Mouse (Mus musculus) MEL (cell line): ENCODE measurements around the gene Krtap5-3. TPM values are rescaled to one million over a fixed set of nuclear protein-coding genes. Genes with fewer than 3 reads are reported as not detected.

Source experiments
- DNase-seq: peaks from one replicate; pipeline ENCODE4 v3.0.0; 2011; ENCODE audit warnings: low read depth, low spot score
- H3K27ac ChIP-seq: 2 replicates; pipeline ENCODE4 v1.5.1; 2012; ENCODE audit warnings: low read depth, mild to moderate bottlenecking, control low read depth, low read length, moderate library complexity; ENCODE audit not compliant: control insufficient read depth
- H3K27me3 ChIP-seq, 2 experiments: fragments of 150-350 bp in 1 of 2; sonication (generic) in 1 of 2; 2 replicates each; pipeline ENCODE4 v1.6.1; 2012; ENCODE audit warnings: low read length in 2 of 2, mild to moderate bottlenecking in 2 of 2, improper control_type of control experiment in 1 of 2, moderate library complexity in 1 of 2; ENCODE audit not compliant: insufficient read depth in 2 of 2, control insufficient read depth in 1 of 2
- H3K36me3 ChIP-seq, 2 experiments: 2 replicates each; pipeline ENCODE4 v1.6.1; 2012 to 2014; ENCODE audit warnings: low read length in 2 of 2, improper control_type of control experiment in 1 of 2, inconsistent platforms in 1 of 2, mild to moderate bottlenecking in 1 of 2; ENCODE audit not compliant: insufficient read depth in 2 of 2, control insufficient read depth in 1 of 2
- H3K4me1 ChIP-seq, 2 experiments: fragments of 150-350 bp in 1 of 2; sonication (generic) in 1 of 2; 2 replicates each; pipeline ENCODE4 v1.6.1; 2012; ENCODE audit warnings: low read length in 2 of 2, improper control_type of control experiment in 1 of 2, mild to moderate bottlenecking in 1 of 2; ENCODE audit not compliant: insufficient read depth in 2 of 2, control insufficient read depth in 1 of 2
- H3K4me3 ChIP-seq, 2 experiments: fragments of 150-350 bp in 1 of 2; sonication (generic) in 1 of 2; 2 replicates each; pipeline ENCODE4 v1.5.1; 2012; ENCODE audit warnings: low read depth in 2 of 2, low read length in 2 of 2, mild to moderate bottlenecking in 2 of 2, moderate library complexity in 2 of 2, control low read depth in 1 of 2, improper control_type of control experiment in 1 of 2; ENCODE audit not compliant: control insufficient read depth in 1 of 2, insufficient read depth in 1 of 2
- H3K79me2 ChIP-seq: 2 replicates; pipeline ENCODE4 v1.6.1; 2012; ENCODE audit warnings: mild to moderate bottlenecking, low read length, moderate library complexity; ENCODE audit not compliant: control insufficient read depth, poor library complexity, insufficient read depth
- H3K9ac ChIP-seq: 2 replicates; pipeline ENCODE4 v1.6.1; 2012; ENCODE audit warnings: low read depth, mild to moderate bottlenecking, control low read depth, low read length, moderate library complexity; ENCODE audit not compliant: control insufficient read depth, poor library complexity, severe bottlenecking
- H3K9me3 ChIP-seq: fragments of 150-350 bp; sonication (generic); replicated peaks from 2 replicates; pipeline ENCODE4 v1.6.1; 2012; ENCODE audit warnings: mild to moderate bottlenecking, low read length, improper control_type of control experiment, moderate library complexity; ENCODE audit not compliant: insufficient read depth
- BHLHE40 ChIP-seq: IDR thresholded peaks from 2 replicates; pipeline ENCODE4 v1.6.1; 2012; ENCODE audit warnings: low read depth, mild to moderate bottlenecking, inconsistent platforms, low read length, improper control_type of control experiment, borderline replicate concordance
- GABPA ChIP-seq: IDR thresholded peaks from 2 replicates; pipeline ENCODE4 v1.6.1; 2012; ENCODE audit warnings: low read depth, mild to moderate bottlenecking, inconsistent platforms, low read length, improper control_type of control experiment, moderate library complexity
- GATA1 ChIP-seq: IDR thresholded peaks from 2 replicates; pipeline ENCODE4 v1.6.1; 2011; ENCODE audit warnings: low read depth, low read length, improper control_type of control experiment
- JUND ChIP-seq: IDR thresholded peaks from 2 replicates; pipeline ENCODE4 v1.6.1; 2011; ENCODE audit warnings: low read depth, mild to moderate bottlenecking, improper control_type of control experiment, low read length
- KAT2A ChIP-seq: conservative IDR thresholded peaks from 2 replicates; pipeline ENCODE4 v1.6.1; 2012; ENCODE audit warnings: low read depth, low read length, improper control_type of control experiment, inconsistent platforms
- MAFK ChIP-seq: IDR thresholded peaks from 2 replicates; pipeline ENCODE4 v1.6.1; 2011; ENCODE audit warnings: low read depth, mild to moderate bottlenecking, low read length, improper control_type of control experiment, borderline replicate concordance
- MAX ChIP-seq: IDR thresholded peaks from 2 replicates; pipeline ENCODE4 v1.6.1; 2011; ENCODE audit warnings: low read length, improper control_type of control experiment
- MEF2A ChIP-seq: IDR thresholded peaks from 2 replicates; pipeline ENCODE4 v1.6.1; 2014; ENCODE audit warnings: low read depth, mild to moderate bottlenecking, inconsistent platforms, low read length, improper control_type of control experiment; ENCODE audit not compliant: poor library complexity, insufficient replicate concordance, severe bottlenecking; ENCODE audit errors: extremely low read depth
- MXI1 ChIP-seq: IDR thresholded peaks from 2 replicates; pipeline ENCODE4 v1.6.1; 2011; ENCODE audit warnings: mild to moderate bottlenecking, low read depth, low read length, improper control_type of control experiment
- MYB ChIP-seq: IDR thresholded peaks from 2 replicates; pipeline ENCODE4 v1.6.1; 2011; ENCODE audit warnings: mild to moderate bottlenecking, low read depth, low read length, improper control_type of control experiment
- NRF1 ChIP-seq: IDR thresholded peaks from 2 replicates; pipeline ENCODE4 v1.6.1; 2014; ENCODE audit warnings: low read depth, mild to moderate bottlenecking, inconsistent platforms, low read length, improper control_type of control experiment, moderate library complexity; ENCODE audit not compliant: poor library complexity, insufficient read depth, severe bottlenecking
- POLR2AphosphoS5 ChIP-seq: IDR thresholded peaks from 2 replicates; pipeline ENCODE4 v1.6.1; 2012; ENCODE audit warnings: low read depth, borderline replicate concordance, mild to moderate bottlenecking, inconsistent platforms, low read length, moderate library complexity, mixed read lengths
- SIN3A ChIP-seq: IDR thresholded peaks from 2 replicates; pipeline ENCODE4 v1.6.1; 2012; ENCODE audit warnings: low read length, improper control_type of control experiment, inconsistent platforms
- SMC3 ChIP-seq: IDR thresholded peaks from 2 replicates; pipeline ENCODE4 v1.6.1; 2011; ENCODE audit warnings: low read depth, low read length, improper control_type of control experiment
- TAL1 ChIP-seq: IDR thresholded peaks from 2 replicates; pipeline ENCODE4 v1.6.1; 2012; ENCODE audit warnings: mild to moderate bottlenecking, inconsistent platforms, low read length, moderate library complexity, mixed read lengths
- TBP ChIP-seq: IDR thresholded peaks from 2 replicates; pipeline ENCODE4 v1.8.0; 2011; ENCODE audit warnings: low read depth, low read length, improper control_type of control experiment
- TCF12 ChIP-seq: IDR thresholded peaks from 2 replicates; pipeline ENCODE4 v1.6.1; 2014; ENCODE audit warnings: low read depth, mild to moderate bottlenecking, inconsistent platforms, low read length, improper control_type of control experiment, moderate library complexity
- UBTF ChIP-seq: IDR thresholded peaks from 2 replicates; pipeline ENCODE4 v1.6.1; 2012; ENCODE audit warnings: low read depth, mild to moderate bottlenecking, inconsistent platforms, low read length, improper control_type of control experiment, moderate library complexity, borderline replicate concordance; ENCODE audit not compliant: insufficient read depth
- polyA plus RNA-seq, 2 experiments: library from polyadenylated mRNA; stranded (reverse) in 1 of 2; unstranded in 1 of 2; fragments of >175 nt in 1 of 2; fragments of >200 nt in 1 of 2; gene quantifications; 2 replicates each; pipeline versions ENCODE4 v1.2.1 to v1.2.4; 2012; ENCODE audit warnings: low replicate concordance in 2 of 2, low read depth in 1 of 2; ENCODE audit not compliant: insufficient read length in 2 of 2, insufficient read depth in 1 of 2, missing spikeins in 1 of 2
- total RNA-seq: library from RNA; depleted of rRNA; stranded (reverse); fragments of 300-350 nt; gene quantifications from 2 replicates; pipeline ENCODE4 v1.2.3, GENCODE M21; 2012; rRNA removed

The Krtap5-3 gene
- total RNA-seq (not detected in 2 replicates), polyA plus RNA-seq (not detected)

DNA sequence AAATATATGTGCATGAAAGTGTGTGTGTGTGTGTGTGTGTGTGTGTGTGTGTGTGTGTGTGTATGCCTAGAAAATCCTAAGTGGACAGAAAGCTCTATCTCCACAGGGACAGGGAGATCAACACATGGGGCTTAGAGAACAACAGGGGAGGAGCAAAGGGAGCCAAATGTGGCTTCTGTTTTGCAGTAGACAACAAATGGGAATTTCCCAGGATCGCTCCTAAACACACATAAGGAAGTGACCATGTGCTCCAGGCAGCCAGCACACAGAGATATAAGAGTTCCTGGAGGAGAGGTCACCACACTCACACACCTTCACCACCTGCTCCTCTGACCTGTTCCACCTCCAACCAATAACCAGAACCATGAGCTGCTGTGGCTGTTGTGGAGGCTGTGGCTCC is at the start of gene Krtap5-3:
Gene Krtap5-3 (plus strand): TSS at position 301 of the 400 bp plus-strand sequence.
- no peaks in the 10 kb centered on the region for H3K36me3 ChIP-seq
- TF ChIP-seq MAX (no peak), NRF1 (no peak), MYB (no peak), TAL1 (no peak), MEF2A (no peak), GABPA (no peak)
- no peak within 1 kb of the TSS for H3K27ac ChIP-seq
- H3K27me3 ChIP-seq: no peaks in the 10 kb centered on the region; a peak in 2 of 4 replicates
- DNase-seq: no peak
- H3K9ac ChIP-seq: no peak within 1 kb of the TSS
- no peaks in the 10 kb centered on the region for H3K4me1 ChIP-seq
- H3K79me2 ChIP-seq: no peaks in the 10 kb centered on the region
- no peaks in the 10 kb centered on the region for H3K9me3 ChIP-seq
- H3K4me3 ChIP-seq: no peak within 1 kb of the TSS

DNA sequence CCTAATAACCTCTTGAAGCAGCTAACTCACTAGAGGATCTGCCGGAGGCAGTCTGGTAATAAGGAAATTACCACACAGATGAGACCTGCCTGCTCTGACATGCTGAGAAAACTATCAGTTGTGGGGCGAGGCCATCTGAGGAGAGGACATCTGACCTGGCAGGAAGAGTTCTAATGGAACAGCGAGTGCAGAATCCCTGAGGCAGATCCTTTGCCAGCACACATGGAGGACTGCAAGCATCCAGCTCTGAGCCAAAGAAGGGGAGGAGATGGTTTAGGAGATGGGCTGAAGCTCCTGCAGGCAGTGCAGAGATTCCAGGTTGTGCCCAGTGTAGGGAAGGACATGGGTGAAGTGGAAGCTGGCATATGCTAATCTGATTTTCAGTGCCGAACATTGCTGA is 49.0 kb upstream of the Krtap5-3 start:
- no peaks in the 10 kb centered on the region; a peak in 1 of 4 replicates for H3K27me3 ChIP-seq
- H3K79me2 ChIP-seq: no peaks in the 10 kb centered on the region
- no peak for DNase-seq
- TF ChIP-seq MXI1 (no peak), MAFK (no peak), BHLHE40 (no peak), JUND (no peak), MEF2A (no peak), TBP (no peak), SIN3A (no peak), TCF12 (no peak), SMC3 (no peak), POLR2AphosphoS5 (no peak), UBTF (no peak), GATA1 (no peak), KAT2A (no peak)
- H3K4me1 ChIP-seq: no peaks in the 10 kb centered on the region
- H3K9me3 ChIP-seq: no peaks in the 10 kb centered on the region
- H3K4me3 ChIP-seq: no peak overlapping the region
- H3K9ac ChIP-seq: no peak overlapping the region
- H3K36me3 ChIP-seq: no peaks in the 10 kb centered on the region
- no peak overlapping the region for H3K27ac ChIP-seq
